9 mouse cellular contexts compared by ENCODE assay signal in the genomic region with DNA sequence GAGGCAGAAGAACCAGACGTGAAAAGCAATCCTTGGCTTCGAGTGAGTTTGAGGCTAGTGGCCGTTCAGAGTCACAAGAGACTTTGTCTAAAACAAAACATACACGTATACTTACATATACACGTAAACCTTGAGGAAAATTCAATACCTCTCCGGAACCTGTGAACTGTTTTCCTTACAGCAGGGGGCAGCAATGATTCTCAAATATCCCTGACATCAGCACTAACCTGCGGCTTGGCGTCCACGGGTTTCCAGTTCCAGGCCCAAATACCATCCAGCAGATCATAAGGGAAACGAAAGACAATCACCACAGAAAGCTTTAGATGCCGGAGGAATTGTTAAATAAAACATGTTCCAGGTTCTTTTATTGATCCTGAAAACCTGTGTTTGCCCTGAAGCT. TPM values are rescaled to one million over a fixed set of nuclear protein-coding genes. Genes with fewer than 3 reads are reported as not detected.
A peak's percentile ranks its signal among the peaks of the same experiment; 100 is the strongest.
DNase-seq lines count a peak whose midpoint lies in the region; ATAC-seq and TF ChIP-seq lines count a peak whose summit lies in the region.
"Had no signal": no experiment of that assay in that cellular context is flagged by ENCODE, and none has a peak within 500 bp of the region (broad histone marks: within the 10 kb centered on the region; RNA-seq: fewer than 3 reads in every experiment).

No protein-coding gene starts in this region.

- no peaks in the 10 kb centered on the region for H3K9me3 ChIP-seq in E14TG2a.4 (ENCODE audit: low read length)
- H3K9me3 ChIP-seq in heart, embryonic 16.5 days (replicated peaks; ENCODE audit: control insufficient read depth, low read length): no peaks in the 10 kb centered on the region
- H3K9me3 ChIP-seq in lung, embryonic 15.5 days: no peaks in the 10 kb centered on the region
- H3K9me3 ChIP-seq: liver, embryonic 15.5 days had no signal

- 0 out of 2 replicates have a peak, but pooled peaks have one; percentile 34 for ATAC-seq in heart, embryonic 16.5 days (replicated peaks; ENCODE audit: extremely low read depth, insufficient read depth, low FRiP score)
- ATAC-seq in lung, embryonic 15.5 days (ENCODE audit: borderline replicate concordance, extremely low read depth, low FRiP score, low TSS enrichment): no peak; the same call in 1 of the 2 replicates

- no peaks in the 10 kb centered on the region for H3K36me3 ChIP-seq in E14TG2a.4 (ENCODE audit: insufficient read depth, low read length)
- H3K36me3 ChIP-seq in heart, embryonic 16.5 days (ENCODE audit: control insufficient read depth, insufficient read depth): no peaks in the 10 kb centered on the region
- no peaks in the 10 kb centered on the region for H3K36me3 ChIP-seq in lung, embryonic 15.5 days
- H3K36me3 ChIP-seq: liver, embryonic 15.5 days had no signal

- WGBS in heart, embryonic 16.5 days: 14% methylated on average over 11 of the region's 11 CpGs
- WGBS in lung, embryonic 15.5 days: 10% methylated on average over 11 of the region's 11 CpGs

- H3K27me3 ChIP-seq in E14TG2a.4 (ENCODE audit: insufficient read depth, low read length): no peaks in the 10 kb centered on the region
- H3K27me3 ChIP-seq in heart, embryonic 16.5 days (ENCODE audit: control insufficient read depth, insufficient read depth, low read length): no peaks in the 10 kb centered on the region
- H3K27me3 ChIP-seq in lung, embryonic 15.5 days: no peaks in the 10 kb centered on the region
- H3K27me3 ChIP-seq: liver, embryonic 15.5 days had no signal

- peak; percentile 45 for TF ChIP-seq CTCF in E14TG2a.4 (conservative IDR thresholded peaks at IDR 0.05; ENCODE audit: low read length)

- DNase-seq in adrenal gland, adult 2 months: peak; percentile 86
- DNase-seq in embryo, embryonic 11.5 days (ENCODE audit: low read depth, low spot score): peak; percentile 68
- DNase-seq in layer of hippocampus, adult 11-12 months (ENCODE audit: low spot score): peak; percentile 91
- peak; percentile 82 for DNase-seq in retina, postnatal 1 day
- peak; percentile 84 for DNase-seq in thymus, postnatal 25 days

- H3K9ac ChIP-seq in heart, embryonic 16.5 days (ENCODE audit: low read length): no peak overlapping the region
- H3K9ac ChIP-seq in lung, embryonic 15.5 days: no peak overlapping the region
- H3K9ac ChIP-seq: liver, embryonic 15.5 days had no signal

- no peak overlapping the region for H3K4me3 ChIP-seq in E14TG2a.4 (replicated peaks; ENCODE audit: low read length)
- no peak overlapping the region for H3K4me3 ChIP-seq in heart, embryonic 16.5 days (ENCODE audit: low read length)
- no peak overlapping the region for H3K4me3 ChIP-seq in lung, embryonic 15.5 days
- H3K4me3 ChIP-seq: liver, embryonic 15.5 days had no signal

- H3K4me2 ChIP-seq in heart, embryonic 16.5 days (ENCODE audit: low read depth, low read length): no peak overlapping the region
- no peak overlapping the region for H3K4me2 ChIP-seq in lung, embryonic 15.5 days
- H3K4me2 ChIP-seq: liver, embryonic 15.5 days had no signal

- peaks cover 63% of the 10 kb centered on the region for H3K4me1 ChIP-seq in E14TG2a.4 (replicated peaks; ENCODE audit: low read depth, low read length)
- H3K4me1 ChIP-seq in heart, embryonic 16.5 days (ENCODE audit: control insufficient read depth, insufficient read depth, low read length): peaks cover 23% of the 10 kb centered on the region
- peaks cover 29% of the 10 kb centered on the region for H3K4me1 ChIP-seq in lung, embryonic 15.5 days

- H3K27ac ChIP-seq in heart, embryonic 16.5 days (ENCODE audit: low read length): no peak overlapping the region
- H3K27ac ChIP-seq in lung, embryonic 15.5 days: 0 out of 2 replicates have a peak overlapping the region, but pooled peaks have one; percentile 5
- H3K27ac ChIP-seq: liver, embryonic 15.5 days had no signal

RNA-seq across cellular contexts. Expression of gene Terf2, which starts 19.7 kb away (rescaled TPM):
- 10 to 100 TPM; 22.9 to 23.5 TPM for total RNA-seq in adrenal gland, adult 2 months (2021)
- 5.5 and 6.3 TPM in 2 replicates for polyA plus RNA-seq in adrenal gland, adult 2 months (2012; rRNA removed)
- 10.0 and 10.2 TPM in 2 replicates for polyA plus RNA-seq in heart, embryonic 16.5 days (2015; fragmentation: Nextera tagmentation; extraction: Ambion mirVana)
- 16.4 and 17.0 TPM in 2 replicates for polyA plus RNA-seq in lung, embryonic 15.5 days (2015; fragmentation: Nextera tagmentation; extraction: Ambion mirVana)

RNA-seq across cellular contexts. Expression of gene Cyb5b, which starts 34.4 kb away (rescaled TPM):
- total RNA-seq in adrenal gland, adult 2 months (2021): 100 to 1,000 TPM; 384 to 492 TPM
- polyA plus RNA-seq in adrenal gland, adult 2 months (2012; rRNA removed): 212 and 282 TPM in 2 replicates
- 54.3 and 54.9 TPM in 2 replicates for polyA plus RNA-seq in heart, embryonic 16.5 days (2015; fragmentation: Nextera tagmentation; extraction: Ambion mirVana)
- polyA plus RNA-seq in lung, embryonic 15.5 days (2015; fragmentation: Nextera tagmentation; extraction: Ambion mirVana): 87.3 and 88.3 TPM in 2 replicates

RNA-seq across cellular contexts. Expression of gene Tmed6, which starts 50.6 kb away (rescaled TPM):
- not detected for total RNA-seq in adrenal gland, adult 2 months (2021)
- not detected in 2 replicates for polyA plus RNA-seq in adrenal gland, adult 2 months (2012; rRNA removed)
- polyA plus RNA-seq in heart, embryonic 16.5 days (2015; fragmentation: Nextera tagmentation; extraction: Ambion mirVana): 0.17 TPM in 1 of 2 replicates, not detected in the other
- 1.3 and 2.1 TPM in 2 replicates for polyA plus RNA-seq in lung, embryonic 15.5 days (2015; fragmentation: Nextera tagmentation; extraction: Ambion mirVana)

RNA-seq across cellular contexts. Expression of gene Nip7, which starts 59.3 kb away (rescaled TPM):
- 10 to 100 TPM; 49.3 to 54.3 TPM for total RNA-seq in adrenal gland, adult 2 months (2021)
- polyA plus RNA-seq in adrenal gland, adult 2 months (2012; rRNA removed): 15.3 and 17.2 TPM in 2 replicates
- polyA plus RNA-seq in heart, embryonic 16.5 days (2015; fragmentation: Nextera tagmentation; extraction: Ambion mirVana): 45.3 and 49.9 TPM in 2 replicates
- 79.9 and 81.0 TPM in 2 replicates for polyA plus RNA-seq in lung, embryonic 15.5 days (2015; fragmentation: Nextera tagmentation; extraction: Ambion mirVana)

RNA-seq across cellular contexts. Expression of gene Cog8, which starts 59.5 kb away (rescaled TPM):
- 10 to 100 TPM; 36.6 to 37.6 TPM for total RNA-seq in adrenal gland, adult 2 months (2021)
- 31.1 and 36.8 TPM in 2 replicates for polyA plus RNA-seq in adrenal gland, adult 2 months (2012; rRNA removed)
- polyA plus RNA-seq in heart, embryonic 16.5 days (2015; fragmentation: Nextera tagmentation; extraction: Ambion mirVana): 27.6 and 27.9 TPM in 2 replicates
- 36.1 and 40.1 TPM in 2 replicates for polyA plus RNA-seq in lung, embryonic 15.5 days (2015; fragmentation: Nextera tagmentation; extraction: Ambion mirVana)
